ENCODE assay signal across 8 mouse cellular contexts in genomic region chr1:120073519-120074306, GRCm38 (mm10). TPM values are rescaled to one million over a fixed set of nuclear protein-coding genes. Genes with fewer than 3 reads are reported as not detected.
DNase-seq lines count a peak whose midpoint lies in the region; ATAC-seq and TF ChIP-seq lines count a peak whose summit lies in the region.

Tmem37 (minus strand) TSS chr1:120074074.

- H3K9ac ChIP-seq in hindbrain, postnatal 0 days (replicated peaks; ENCODE audit: low read length) = peak within 1 kb of the TSS; percentile 45
- H3K9ac ChIP-seq in liver, embryonic 12.5 days = peak within 1 kb of the TSS; percentile 48

- peak; percentile 60 to 62 for DNase-seq in urinary bladder, adult 18-20 months (ENCODE audit: low spot score in 2 of 2)
- DNase-seq in urinary bladder, postnatal 10 days (ENCODE audit: low spot score) = no peak
- DNase-seq in cerebellum, postnatal 14 days = peak; percentile 45 to 49
- DNase-seq in gastrocnemius, postnatal 14 days = peak; percentile 80
- DNase-seq in hindbrain, postnatal 0 days (ENCODE audit: low spot score) = peak; percentile 54
- peak; percentile 61 for DNase-seq in urinary bladder, postnatal 25 days (ENCODE audit: low spot score)

- no peaks in the 10 kb centered on the region for H3K36me3 ChIP-seq in hindbrain, postnatal 0 days (ENCODE audit: insufficient read depth, low read length)
- no peaks in the 10 kb centered on the region for H3K36me3 ChIP-seq in liver, embryonic 12.5 days

- WGBS in hindbrain, postnatal 0 days = 5% methylated on average over 40 of the region's 40 CpGs
- 2% methylated on average over 40 of the region's 40 CpGs for WGBS in liver, embryonic 12.5 days (ENCODE audit: insufficient replicate concordance)

- H3K27ac ChIP-seq in hindbrain, postnatal 0 days = no peak within 1 kb of the TSS
- peak within 1 kb of the TSS; percentile 56; the same call in 1 of the 2 replicates for H3K27ac ChIP-seq in liver, embryonic 12.5 days

- H3K27me3 ChIP-seq in hindbrain, postnatal 0 days (ENCODE audit: insufficient read depth, low read length) = no peaks in the 10 kb centered on the region
- H3K27me3 ChIP-seq in liver, embryonic 12.5 days (replicated peaks) = peaks cover 40% of the 10 kb centered on the region

- no peak for TF ChIP-seq CTCF in hindbrain, postnatal 0 days (IDR thresholded peaks at IDR 0.05; ENCODE audit: low read depth)

- peaks cover 6% of the 10 kb centered on the region; the same call in 1 of the 2 replicates for H3K4me1 ChIP-seq in hindbrain, postnatal 0 days (ENCODE audit: insufficient read depth, low read length)
- H3K4me1 ChIP-seq in liver, embryonic 12.5 days = peaks cover 26% of the 10 kb centered on the region

- intact Hi-C loops in gastrocnemius, postnatal 14 days (cut with DNase I; ENCODE audit: low total_unique reads) = no loop called here

- H3K4me3 ChIP-seq in hindbrain, postnatal 0 days (ENCODE audit: low read length) = peak within 1 kb of the TSS; percentile 37
- H3K4me3 ChIP-seq in liver, embryonic 12.5 days = peak within 1 kb of the TSS; percentile 46

- no peaks in the 10 kb centered on the region for H3K9me3 ChIP-seq in hindbrain, postnatal 0 days (ENCODE audit: low read length)
- H3K9me3 ChIP-seq in liver, embryonic 12.5 days (replicated peaks) = no peaks in the 10 kb centered on the region

- peak within 1 kb of the TSS; percentile 75 for H3K4me2 ChIP-seq in hindbrain, postnatal 0 days (ENCODE audit: low read depth, low read length)
- peak within 1 kb of the TSS; percentile 66 for H3K4me2 ChIP-seq in liver, embryonic 12.5 days

- ATAC-seq in hindbrain, postnatal 0 days = peak; percentile 72
- ATAC-seq in liver, embryonic 12.5 days = peak; percentile 68
- peak; percentile 48; the same call in 1 of the 2 replicates for ATAC-seq in monocyte, adult 5-6 weeks (replicated peaks; ENCODE audit: insufficient number of reproducible peaks, low FRiP score, low TSS enrichment, poor library complexity, severe bottlenecking)

RNA-seq across cellular contexts. Expression of gene Tmem37, which starts in this region (rescaled TPM):
- total RNA-seq in gastrocnemius, postnatal 14 days (2021) = 1 to 10 TPM; 7.7 to 9.2 TPM
- 2.9 and 3.8 TPM in 2 replicates for total RNA-seq in hindbrain, postnatal 0 days (2014; rRNA removed)
- 9.1 and 9.4 TPM in 2 replicates for polyA plus RNA-seq in hindbrain, postnatal 0 days (2015; fragmentation: Nextera tagmentation; extraction: Ambion mirVana)
- 37.0 and 37.6 TPM in 2 replicates for polyA plus RNA-seq in liver, embryonic 12.5 days (2016; fragmentation: Nextera tagmentation; extraction: Ambion mirVana)
- 3.2 to 9.4 TPM (median 8.2 TPM) in 3 replicates for total RNA-seq in monocyte, adult 5-6 weeks (2017)
